Mouse (Mus musculus) limb, embryonic 14.5 days (tissue): ENCODE measurements around the gene Spsb1. TPM values are rescaled to one million over a fixed set of nuclear protein-coding genes. Genes with fewer than 3 reads are reported as not detected.

Source experiments
- ATAC-seq: fragments of 200-750 bp; cut with Nextera tagmentation; 2 replicates; pipeline ENCODE4 v1.8.0; 2017; ENCODE audit warnings: low read depth, moderate number of reproducible peaks, moderate TSS enrichment; ENCODE audit not compliant: low FRiP score
- DNase-seq: peaks from one replicate; pipeline ENCODE4 v3.0.0-alpha.2; 2015; ENCODE audit warnings: low spot score
- H3K27ac ChIP-seq: fragments of 300-500 bp; sonication (generic); replicated peaks from 2 replicates; pipeline ENCODE4 v1.5.1; 2014; ENCODE audit warnings: low read depth, mild to moderate bottlenecking, low read length, moderate library complexity, mixed read lengths
- H3K27me3 ChIP-seq: fragments of 300-500 bp; sonication (generic); 2 replicates; pipeline ENCODE4 v1.6.1; 2014; ENCODE audit warnings: low read length, mixed read lengths; ENCODE audit not compliant: control insufficient read depth, insufficient read depth
- H3K36me3 ChIP-seq: fragments of 300-500 bp; sonication (generic); 2 replicates; pipeline ENCODE4 v1.6.1; 2014; ENCODE audit warnings: mild to moderate bottlenecking, low read length, moderate library complexity, mixed read lengths; ENCODE audit not compliant: control insufficient read depth, insufficient read depth
- H3K4me1 ChIP-seq: fragments of 300-500 bp; sonication (generic); 2 replicates; pipeline ENCODE4 v1.6.1; 2014; ENCODE audit warnings: antibody characterized with exemption, low read length, mixed read lengths; ENCODE audit not compliant: control insufficient read depth, insufficient read depth
- H3K4me2 ChIP-seq: fragments of 300-500 bp; sonication (generic); replicated peaks from 2 replicates; pipeline ENCODE4 v1.6.1; 2014; ENCODE audit warnings: low read depth, mild to moderate bottlenecking, low read length, moderate library complexity; ENCODE audit not compliant: severe bottlenecking
- H3K4me3 ChIP-seq: fragments of 300-500 bp; sonication (generic); replicated peaks from 2 replicates; pipeline ENCODE4 v1.5.1; 2014; ENCODE audit warnings: low read length
- H3K9ac ChIP-seq: fragments of 300-500 bp; sonication (generic); 2 replicates; pipeline ENCODE4 v1.6.1; 2014; ENCODE audit warnings: mild to moderate bottlenecking, low read depth, low read length, moderate library complexity; ENCODE audit not compliant: severe bottlenecking
- H3K9me3 ChIP-seq: fragments of 300-500 bp; sonication (generic); 2 replicates; pipeline ENCODE4 v1.6.1; 2016; ENCODE audit warnings: low read length; ENCODE audit not compliant: control insufficient read depth
- POLR2A ChIP-seq: fragments of 200-500 bp; IDR thresholded peaks from 2 replicates; pipeline ENCODE4 v1.8.0; 2012; ENCODE audit warnings: inconsistent platforms, mild to moderate bottlenecking, moderate library complexity, borderline replicate concordance; ENCODE audit not compliant: insufficient read depth, insufficient read length; ENCODE audit errors: extremely low read depth
- WGBS: fragments of 180-500 bp; shearing (Covaris S2); extraction: QIAGEN DNeasy Blood & Tissue Kit; methylation state at CpG from one replicate; pipeline ENCODE4 v1.1.7; 2014; 5-methylcytosine and 5-hydroxymethylcytosine counted together
- polyA plus RNA-seq, 2 experiments: library from polyadenylated mRNA; depleted of rRNA in 1 of 2; stranded (reverse) in 1 of 2; unstranded in 1 of 2; fragments of >200 nt; fragmentation: Nextera tagmentation in 1 of 2; extraction: Ambion mirVana in 1 of 2; gene quantifications; 2 replicates each; pipeline versions ENCODE4 v1.2.1 to v1.2.3; 2012 to 2014

Gene Spsb1
- polyA plus RNA-seq, 2 experiments = 18.0 to 19.4 TPM

- Histone ChIP-seq H3K36me3 (no peaks in the 10 kb centered on the region), H3K4me3 (no peak overlapping the region), H3K9ac (no peak overlapping the region), H3K9me3 (no peaks in the 10 kb centered on the region), H3K4me1 (peaks cover 67% of the 10 kb centered on the region), H3K27ac (no peak overlapping the region), H3K27me3 (no peaks in the 10 kb centered on the region), H3K4me2 (no peak overlapping the region)
- 43% methylated on average over 13 of the region's 13 CpGs for WGBS
- DNase-seq (no peak), ATAC-seq (no peak)
- TF ChIP-seq POLR2A = no peak
Measured at GRCm38 (mm10) chr4:149949691-149950090, 5.2 kb downstream of the Spsb1 start.

- no peak for DNase-seq
- no peaks in the 10 kb centered on the region for H3K27me3 ChIP-seq
Measured at GRCm38 (mm10) chr4:149948119-149948518, 6.7 kb downstream of the Spsb1 start.

GRCm38 (mm10) chr4:149947396-149947795 is 7.4 kb downstream of the Spsb1 start:
- Histone ChIP-seq H3K27me3 (no peaks in the 10 kb centered on the region), H3K4me2 (no peak overlapping the region), H3K4me1 (peaks cover 74% of the 10 kb centered on the region), H3K4me3 (no peak overlapping the region), H3K36me3 (no peaks in the 10 kb centered on the region), H3K27ac (no peak overlapping the region), H3K9me3 (no peaks in the 10 kb centered on the region), H3K9ac (no peak overlapping the region)
- no peak for DNase-seq
- 79% methylated on average over 5 of the region's 5 CpGs for WGBS
- no peak for ATAC-seq
- no peak for TF ChIP-seq POLR2A

More at GRCm38 (mm10) chr4:149948119-149948518, 6.7 kb downstream of the Spsb1 start:
- 74% methylated on average over 5 of the region's 5 CpGs for WGBS
- H3K27ac ChIP-seq = no peak overlapping the region
- no peak for TF ChIP-seq POLR2A
- no peaks in the 10 kb centered on the region for H3K9me3 ChIP-seq
- no peak for ATAC-seq
- peaks cover 73% of the 10 kb centered on the region for H3K4me1 ChIP-seq
- H3K4me2 ChIP-seq = no peak overlapping the region
- no peak overlapping the region for H3K4me3 ChIP-seq
- H3K9ac ChIP-seq = no peak overlapping the region
- H3K36me3 ChIP-seq = no peaks in the 10 kb centered on the region

- Histone ChIP-seq H3K9ac (no peak overlapping the region), H3K27ac (no peak overlapping the region; the same call in 1 of the 2 replicates), H3K36me3 (no peaks in the 10 kb centered on the region), H3K4me3 (no peak overlapping the region), H3K4me1 (peaks cover 81% of the 10 kb centered on the region), H3K27me3 (no peaks in the 10 kb centered on the region), H3K9me3 (no peaks in the 10 kb centered on the region), H3K4me2 (0 out of 2 replicates have a peak overlapping the region, but pooled peaks have one; percentile 3)
- no peak for TF ChIP-seq POLR2A
- WGBS = 36% methylated on average over 9 of the region's 9 CpGs
- ATAC-seq (no peak), DNase-seq (no peak)
Measured at GRCm38 (mm10) chr4:149945194-149945593, 9.6 kb downstream of the Spsb1 start.

- H3K36me3 ChIP-seq = no peaks in the 10 kb centered on the region
- 29% methylated on average over 12 of the region's 12 CpGs for WGBS
- no peaks in the 10 kb centered on the region for H3K9me3 ChIP-seq
- no peak for TF ChIP-seq POLR2A
- H3K27ac ChIP-seq = no peak overlapping the region
- no peaks in the 10 kb centered on the region for H3K27me3 ChIP-seq
- H3K4me2 ChIP-seq = no peak overlapping the region
- no peak for DNase-seq
- H3K4me3 ChIP-seq = no peak overlapping the region
- H3K9ac ChIP-seq = no peak overlapping the region
- peaks cover 84% of the 10 kb centered on the region for H3K4me1 ChIP-seq
- no peak for ATAC-seq
Measured at GRCm38 (mm10) chr4:149944214-149944613, 10.6 kb downstream of the Spsb1 start.
